Mouse (Mus musculus) midbrain, embryonic 15.5 days (tissue): ENCODE measurements at regions not wholly inside any gene's neighbourhood (a gene's known extent, or its start where the extent isn't known, plus 50 kb on each side); places are given as distances from the start of the nearest gene placed in this dataset.

ENCODE experiments used
- ATAC-seq: fragments of 200-750 bp; cut with Nextera tagmentation; replicated peaks from 2 replicates; pipeline ENCODE4 v1.8.0; 2017; ENCODE audit warnings: moderate TSS enrichment
- H3K27ac ChIP-seq: fragments of 300-500 bp; sonication (generic); 2 replicates; pipeline ENCODE4 v1.5.1; 2015; ENCODE audit warnings: mild to moderate bottlenecking, inconsistent platforms
- H3K27me3 ChIP-seq: fragments of 300-500 bp; sonication (generic); replicated peaks from 2 replicates; pipeline ENCODE4 v1.6.1; 2015; ENCODE audit warnings: inconsistent platforms
- H3K36me3 ChIP-seq: fragments of 300-500 bp; sonication (generic); replicated peaks from 2 replicates; pipeline ENCODE4 v1.6.1; 2015; ENCODE audit warnings: inconsistent platforms
- H3K4me1 ChIP-seq: fragments of 300-500 bp; sonication (generic); 2 replicates; pipeline ENCODE4 v1.6.1; 2015; ENCODE audit warnings: inconsistent platforms
- H3K4me2 ChIP-seq: fragments of 300-500 bp; sonication (generic); 2 replicates; pipeline ENCODE4 v1.6.1; 2015; ENCODE audit warnings: inconsistent platforms, mild to moderate bottlenecking, moderate library complexity
- H3K4me3 ChIP-seq: fragments of 300-500 bp; sonication (generic); 2 replicates; pipeline ENCODE4 v1.5.1; 2015; ENCODE audit warnings: mild to moderate bottlenecking, inconsistent platforms
- H3K9ac ChIP-seq: fragments of 300-500 bp; sonication (generic); 2 replicates; pipeline ENCODE4 v1.6.1; 2015; ENCODE audit warnings: mild to moderate bottlenecking, inconsistent platforms
- H3K9me3 ChIP-seq: fragments of 300-500 bp; sonication (generic); 2 replicates; pipeline ENCODE4 v1.6.1; 2016; ENCODE audit warnings: inconsistent platforms
- WGBS: fragments of 180-500 bp; shearing (Covaris S2); methylation state at CpG from one replicate; pipeline ENCODE4 v1.1.7; 2015; ENCODE audit warnings: mixed read lengths; 5-methylcytosine and 5-hydroxymethylcytosine counted together

DNA sequence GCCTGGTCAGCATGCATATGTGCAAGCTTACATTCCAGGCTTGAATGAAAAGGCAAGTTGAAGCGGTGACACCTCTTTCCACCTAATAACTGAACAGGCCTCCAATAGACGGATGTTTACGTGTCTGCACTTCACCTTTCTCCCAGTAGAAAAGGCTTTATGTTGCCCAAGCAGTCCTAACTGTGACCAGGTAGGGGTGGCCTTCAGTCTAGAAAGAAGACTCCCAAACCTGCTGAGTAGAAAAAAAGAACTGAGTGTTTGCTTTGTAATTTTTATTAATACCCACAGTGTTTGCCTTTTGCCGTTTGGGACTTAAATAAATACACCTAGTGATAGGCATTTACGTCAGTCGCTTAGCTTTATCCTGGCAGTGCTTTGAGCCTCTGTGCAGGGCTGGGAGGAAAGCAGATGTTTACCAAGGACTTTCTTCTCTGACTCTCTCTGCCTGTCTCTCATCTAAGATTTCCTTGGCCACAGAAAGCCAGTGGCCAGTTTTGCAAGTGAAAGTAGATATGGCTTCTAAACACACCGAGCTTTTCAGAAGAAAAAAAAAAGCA lies 104.5 kb upstream of the 1700020N01Rik start:
- Histone ChIP-seq H3K9ac (no peak overlapping the region), H3K4me3 (no peak overlapping the region), H3K27me3 (no peaks in the 10 kb centered on the region), H3K4me2 (no peak overlapping the region), H3K36me3 (no peaks in the 10 kb centered on the region), H3K4me1 (peaks cover 4% of the 10 kb centered on the region; the same call in 1 of the 2 replicates), H3K9me3 (no peaks in the 10 kb centered on the region), H3K27ac (no peak overlapping the region)
- WGBS: 88% methylated on average over 7 of the region's 7 CpGs
- ATAC-seq: no peak

GRCm38 (mm10) chr10:21490910-21491309 lies 102.0 kb upstream of the 1700020N01Rik start:
- Histone ChIP-seq H3K4me1 (peaks cover 4% of the 10 kb centered on the region; the same call in 1 of the 2 replicates), H3K36me3 (no peaks in the 10 kb centered on the region), H3K4me3 (no peak overlapping the region), H3K27me3 (no peaks in the 10 kb centered on the region), H3K4me2 (no peak overlapping the region), H3K27ac (no peak overlapping the region), H3K9ac (no peak overlapping the region), H3K9me3 (no peaks in the 10 kb centered on the region)
- ATAC-seq: no peak
- WGBS: 72% methylated on average over 8 of the region's 8 CpGs

DNA sequence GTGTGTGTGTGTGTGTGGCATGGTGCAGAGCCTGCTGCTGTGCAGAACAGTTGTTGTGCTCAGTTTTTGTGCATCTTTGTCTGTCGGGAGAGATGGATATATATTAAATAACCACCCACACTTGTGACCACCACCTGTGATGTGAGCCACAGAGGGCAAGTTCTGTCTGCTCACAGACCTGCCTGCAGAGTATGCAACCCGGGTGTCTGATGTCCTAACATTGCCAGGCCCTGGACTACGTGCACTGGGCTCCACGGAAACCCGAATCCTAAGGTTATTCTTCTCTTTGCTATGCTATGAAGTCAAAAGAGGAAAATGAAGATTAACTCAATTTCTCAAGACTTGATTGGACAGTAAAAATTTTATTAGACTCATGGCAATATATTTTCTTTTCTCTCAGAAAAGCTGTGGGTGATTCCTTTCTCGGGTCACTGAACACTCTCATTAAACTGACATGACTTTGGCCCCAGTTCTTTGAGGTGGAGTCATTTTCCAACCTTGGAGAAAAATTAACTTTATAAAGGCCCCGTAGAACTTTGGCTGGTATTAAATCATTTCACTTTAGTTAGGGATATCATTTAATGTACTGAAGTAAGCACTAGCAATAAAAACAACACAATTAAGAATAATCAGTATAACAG lies 100.6 kb upstream of the 1700020N01Rik start:
- H3K9ac ChIP-seq: no peak overlapping the region
- H3K4me3 ChIP-seq: no peak overlapping the region
- no peaks in the 10 kb centered on the region for H3K4me1 ChIP-seq
- ATAC-seq: no peak
- H3K27ac ChIP-seq: no peak overlapping the region
- 46% methylated on average over 7 of the region's 7 CpGs for WGBS
- H3K36me3 ChIP-seq: no peaks in the 10 kb centered on the region
- H3K27me3 ChIP-seq: no peaks in the 10 kb centered on the region
- no peak overlapping the region for H3K4me2 ChIP-seq
- H3K9me3 ChIP-seq: no peaks in the 10 kb centered on the region

GRCm38 (mm10) chr10:21494536-21494935 lies 98.4 kb upstream of the 1700020N01Rik start:
- 12% methylated on average over 1 of the region's 1 CpGs for WGBS
- no peak overlapping the region for H3K4me3 ChIP-seq
- no peak for ATAC-seq

DNA sequence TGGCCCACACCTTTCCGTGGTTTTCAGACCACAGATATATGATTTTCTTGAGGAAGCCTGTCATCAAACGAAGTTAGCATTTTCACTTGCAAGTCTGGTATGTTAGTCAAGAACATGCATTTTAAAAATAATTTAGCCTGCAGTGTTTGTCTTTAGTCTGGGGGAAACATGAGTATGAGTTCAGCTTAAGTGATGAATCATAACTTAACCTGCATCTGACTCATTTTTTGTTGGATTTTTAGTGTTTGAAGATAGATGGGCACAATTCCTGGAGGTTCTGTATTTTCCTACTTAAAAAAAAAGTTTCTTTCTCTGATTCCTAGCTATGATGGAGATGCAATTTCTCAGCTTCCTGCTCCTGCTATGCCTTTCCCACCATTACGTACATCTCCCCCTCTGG lies 95.8 kb upstream of the 1700020N01Rik start:
- 92% methylated on average over 3 of the region's 3 CpGs for WGBS
- ATAC-seq: no peak
- H3K9ac ChIP-seq: no peak overlapping the region
- H3K9me3 ChIP-seq: no peaks in the 10 kb centered on the region
- no peak overlapping the region for H3K4me3 ChIP-seq
- H3K4me1 ChIP-seq: no peaks in the 10 kb centered on the region
- H3K27ac ChIP-seq: no peak overlapping the region
- H3K36me3 ChIP-seq: no peaks in the 10 kb centered on the region
- H3K27me3 ChIP-seq: no peaks in the 10 kb centered on the region
- no peak overlapping the region for H3K4me2 ChIP-seq

More at GRCm38 (mm10) chr10:21494536-21494935, 98.4 kb upstream of the 1700020N01Rik start:
- H3K36me3 ChIP-seq: no peaks in the 10 kb centered on the region
- no peaks in the 10 kb centered on the region for H3K4me1 ChIP-seq
- no peaks in the 10 kb centered on the region for H3K27me3 ChIP-seq
- no peak overlapping the region for H3K4me2 ChIP-seq
- no peaks in the 10 kb centered on the region for H3K9me3 ChIP-seq
- H3K9ac ChIP-seq: no peak overlapping the region
- no peak overlapping the region for H3K27ac ChIP-seq

GRCm38 (mm10) chr10:21498143-21498542 lies 94.8 kb upstream of the 1700020N01Rik start:
- 93% methylated on average over 4 of the region's 4 CpGs for WGBS
- Histone ChIP-seq H3K4me1 (no peaks in the 10 kb centered on the region), H3K27me3 (no peaks in the 10 kb centered on the region), H3K4me2 (no peak overlapping the region), H3K36me3 (no peaks in the 10 kb centered on the region), H3K9ac (no peak overlapping the region), H3K4me3 (no peak overlapping the region), H3K27ac (no peak overlapping the region), H3K9me3 (no peaks in the 10 kb centered on the region)
- ATAC-seq: no peak

DNA sequence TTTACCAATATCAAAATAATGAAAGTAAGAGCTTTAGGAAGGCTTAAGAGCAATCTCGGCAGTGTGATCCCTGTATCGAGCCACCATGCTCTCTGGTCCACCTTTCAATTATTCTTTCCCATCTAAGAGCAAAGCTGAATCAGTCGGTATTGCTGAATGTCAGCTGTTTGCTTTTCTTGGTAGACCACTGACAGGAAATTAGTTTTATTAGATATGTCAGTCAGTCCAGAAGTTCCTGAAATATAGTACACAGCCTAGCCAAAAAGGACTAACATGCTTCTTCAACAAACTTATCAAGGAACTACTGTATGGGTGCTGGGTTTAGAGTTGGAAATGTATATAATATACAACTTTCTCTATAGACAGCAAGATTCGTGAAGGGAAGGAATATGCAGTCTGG lies 91.3 kb upstream of the 1700020N01Rik start:
- Histone ChIP-seq H3K36me3 (no peaks in the 10 kb centered on the region), H3K4me1 (no peaks in the 10 kb centered on the region), H3K4me3 (no peak overlapping the region), H3K9ac (no peak overlapping the region), H3K4me2 (no peak overlapping the region), H3K27ac (no peak overlapping the region), H3K9me3 (no peaks in the 10 kb centered on the region), H3K27me3 (no peaks in the 10 kb centered on the region)
- ATAC-seq: no peak
- 88% methylated on average over 4 of the region's 4 CpGs for WGBS

- Histone ChIP-seq H3K27ac (no peak overlapping the region), H3K36me3 (no peaks in the 10 kb centered on the region), H3K4me1 (no peaks in the 10 kb centered on the region), H3K4me2 (no peak overlapping the region), H3K27me3 (no peaks in the 10 kb centered on the region), H3K9ac (no peak overlapping the region), H3K9me3 (no peaks in the 10 kb centered on the region), H3K4me3 (no peak overlapping the region)
- ATAC-seq: no peak
- WGBS: 74% methylated on average over 3 of the region's 3 CpGs
Measured at GRCm38 (mm10) chr10:21504431-21504830, 88.5 kb upstream of the 1700020N01Rik start.

GRCm38 (mm10) chr10:21511386-21511785 lies 81.6 kb upstream of the 1700020N01Rik start:
- no peaks in the 10 kb centered on the region for H3K27me3 ChIP-seq
- H3K9me3 ChIP-seq: no peaks in the 10 kb centered on the region
- no peaks in the 10 kb centered on the region for H3K36me3 ChIP-seq
- ATAC-seq: no peak
- H3K4me2 ChIP-seq: no peak overlapping the region
- no peak overlapping the region for H3K9ac ChIP-seq
- no peaks in the 10 kb centered on the region for H3K4me1 ChIP-seq
- no peak overlapping the region for H3K27ac ChIP-seq
- WGBS: 58% methylated on average over 5 of the region's 5 CpGs
- no peak overlapping the region for H3K4me3 ChIP-seq

- Histone ChIP-seq H3K4me1 (no peaks in the 10 kb centered on the region), H3K27ac (no peak overlapping the region), H3K9me3 (no peaks in the 10 kb centered on the region), H3K4me2 (no peak overlapping the region), H3K27me3 (no peaks in the 10 kb centered on the region), H3K9ac (no peak overlapping the region), H3K36me3 (no peaks in the 10 kb centered on the region), H3K4me3 (no peak overlapping the region)
- WGBS: 94% methylated on average over 13 of the region's 13 CpGs
- no peak for ATAC-seq
Measured at GRCm38 (mm10) chr10:21512486-21512885, 80.5 kb upstream of the 1700020N01Rik start.

DNA sequence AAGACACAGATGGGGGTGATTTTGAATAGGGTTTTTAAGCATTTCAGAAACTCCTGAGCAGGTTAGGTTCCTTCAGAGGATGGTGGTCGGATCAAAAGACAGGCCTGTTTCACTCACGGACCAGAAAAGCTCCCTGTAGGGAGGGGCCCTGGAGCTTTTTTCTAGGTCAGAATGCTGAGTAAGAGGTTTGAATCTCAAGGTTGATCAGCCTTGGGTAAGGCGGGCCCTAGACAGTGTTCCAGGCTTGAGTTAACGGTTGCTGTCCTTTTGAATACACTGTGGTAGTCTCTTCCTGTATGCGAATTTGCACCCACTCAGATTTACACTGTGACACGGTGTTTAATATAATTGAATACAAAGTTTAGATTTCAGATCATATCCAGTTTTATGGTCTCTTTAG lies 75.2 kb upstream of the 1700020N01Rik start:
- Histone ChIP-seq H3K4me1 (no peaks in the 10 kb centered on the region), H3K9me3 (no peaks in the 10 kb centered on the region), H3K4me3 (no peak overlapping the region), H3K4me2 (no peak overlapping the region), H3K36me3 (no peaks in the 10 kb centered on the region), H3K27me3 (no peaks in the 10 kb centered on the region), H3K9ac (no peak overlapping the region), H3K27ac (no peak overlapping the region)
- no peak for ATAC-seq
- WGBS: 85% methylated on average over 6 of the region's 6 CpGs

GRCm38 (mm10) chr10:21520854-21521253 lies 72.1 kb upstream of the 1700020N01Rik start:
- Histone ChIP-seq H3K4me1 (no peaks in the 10 kb centered on the region), H3K27me3 (no peaks in the 10 kb centered on the region), H3K4me2 (no peak overlapping the region), H3K9ac (no peak overlapping the region), H3K9me3 (no peaks in the 10 kb centered on the region), H3K36me3 (no peaks in the 10 kb centered on the region), H3K4me3 (no peak overlapping the region), H3K27ac (no peak overlapping the region)
- WGBS: 83% methylated on average over 9 of the region's 9 CpGs
- ATAC-seq: no peak

DNA sequence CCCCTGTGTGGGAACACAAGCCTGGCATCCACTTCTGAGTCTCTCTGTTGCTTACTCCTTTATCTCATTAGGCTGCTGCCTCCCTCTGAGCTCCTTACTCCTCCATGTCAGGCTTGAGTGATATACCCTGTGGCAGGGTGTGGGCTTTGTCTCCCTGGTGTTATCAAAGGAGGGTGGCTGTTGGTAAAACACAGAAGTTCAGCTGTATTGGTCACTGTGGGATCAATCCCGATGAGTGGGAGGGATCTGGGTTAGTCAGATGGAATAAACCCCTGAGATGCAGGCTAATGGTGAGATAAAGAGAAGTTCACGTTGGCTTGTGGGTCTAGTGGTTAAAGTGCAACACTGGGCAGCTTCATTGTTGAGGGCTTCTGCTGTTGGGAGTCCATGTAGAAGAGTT lies 67.4 kb upstream of the 1700020N01Rik start:
- H3K27ac ChIP-seq: no peak overlapping the region
- H3K4me3 ChIP-seq: no peak overlapping the region
- no peaks in the 10 kb centered on the region for H3K9me3 ChIP-seq
- H3K4me1 ChIP-seq: no peaks in the 10 kb centered on the region
- ATAC-seq: no peak
- 57% methylated on average over 2 of the region's 2 CpGs for WGBS
- no peaks in the 10 kb centered on the region for H3K36me3 ChIP-seq
- no peak overlapping the region for H3K4me2 ChIP-seq
- no peaks in the 10 kb centered on the region for H3K27me3 ChIP-seq
- H3K9ac ChIP-seq: no peak overlapping the region
